Mouse (Mus musculus): ENCODE data around the gene Srp54a. TPM values are rescaled to one million over a fixed set of nuclear protein-coding genes. Genes with fewer than 3 reads are reported as not detected.
"Not testable (repeated sequence)": the region's sequence is repeated elsewhere in the genome, so short reads cannot be mapped to it uniquely, and the experiment has no call there.

Srp54a gene
- 141 and 156 TPM in 2 replicates for polyA plus RNA-seq (2016; fragmentation: Nextera tagmentation; extraction: Ambion mirVana)

- Histone ChIP-seq H3K4me3 (peak within 1 kb of the TSS; percentile 74), H3K27ac (replicated peaks) (peak within 1 kb of the TSS; percentile 86)
- peak; percentile 97 for DNase-seq (ENCODE audit: low spot score)
- not testable (repeated sequence) for H3K9me3 ChIP-seq (replicated peaks); H3K27me3 ChIP-seq (ENCODE audit: low read depth, poor library complexity, severe bottlenecking); H3K36me3 ChIP-seq; H3K4me1 ChIP-seq
- WGBS = under 1% methylated on average over 60 of the region's 60 CpGs
Measured at GRCm38 (mm10) chr12:55079726-55080600, at the start of gene Srp54a, which contains the start of gene 2700097O09Rik. Srp54a (plus strand) TSS chr12:55080262. 2700097O09Rik (minus strand) TSS chr12:55080110.

- no peak overlapping the region for H3K27ac ChIP-seq (replicated peaks)
- H3K27me3 ChIP-seq (ENCODE audit: low read depth, poor library complexity, severe bottlenecking) = no peaks in the 10 kb centered on the region
- H3K9me3 ChIP-seq (replicated peaks) = no peaks in the 10 kb centered on the region
- WGBS = 81% methylated on average over 15 of the region's 15 CpGs
- no peak overlapping the region for H3K4me3 ChIP-seq
- DNase-seq (ENCODE audit: low spot score) = no peak
- peaks cover 20% of the 10 kb centered on the region for H3K36me3 ChIP-seq
- H3K4me1 ChIP-seq = no peaks in the 10 kb centered on the region
Measured at GRCm38 (mm10) chr12:55041011-55041410, 39.1 kb upstream of the Srp54a start.

DNA sequence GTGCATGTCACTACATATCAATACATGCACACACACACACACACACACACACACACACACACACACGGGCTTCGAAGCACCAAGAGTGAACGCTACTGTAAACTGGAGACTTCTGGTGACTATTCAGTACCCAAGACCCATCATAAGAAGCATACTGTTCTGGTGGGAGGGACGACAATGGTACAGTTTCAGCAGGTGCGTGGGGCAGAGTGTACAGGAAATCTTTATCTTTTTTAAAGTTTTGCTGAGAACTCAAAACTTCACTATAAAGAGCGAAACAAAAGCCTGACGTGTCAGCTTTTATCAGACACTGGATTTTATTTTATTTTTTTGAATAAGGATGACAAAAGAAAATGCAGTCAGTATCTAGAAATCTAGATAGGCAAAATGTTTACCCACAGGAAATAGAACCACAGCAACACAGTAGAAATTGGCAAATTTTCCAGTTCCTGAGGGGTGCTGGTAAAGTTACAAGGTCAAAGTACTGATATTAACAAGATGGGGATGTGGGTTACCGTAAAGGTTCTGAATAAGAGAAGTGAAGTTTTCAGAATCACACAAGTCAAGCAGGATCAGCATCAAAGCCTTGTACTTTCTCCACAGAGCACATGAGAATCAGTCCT lies 30.2 kb upstream of the Srp54a start:
- 95% methylated on average over 8 of the region's 8 CpGs for WGBS
- no peak overlapping the region for H3K27ac ChIP-seq (replicated peaks)
- H3K9me3 ChIP-seq (replicated peaks) = no peaks in the 10 kb centered on the region
- peaks cover 36% of the 10 kb centered on the region for H3K36me3 ChIP-seq
- no peaks in the 10 kb centered on the region for H3K27me3 ChIP-seq (ENCODE audit: low read depth, poor library complexity, severe bottlenecking)
- no peaks in the 10 kb centered on the region for H3K4me1 ChIP-seq
- DNase-seq (ENCODE audit: low spot score) = no peak
- no peak overlapping the region for H3K4me3 ChIP-seq

- Histone ChIP-seq H3K4me3 (no peak overlapping the region), H3K27ac (replicated peaks) (no peak overlapping the region), H3K9me3 (replicated peaks) (no peaks in the 10 kb centered on the region), H3K4me1 (no peaks in the 10 kb centered on the region), H3K27me3 (ENCODE audit: low read depth, poor library complexity, severe bottlenecking) (no peaks in the 10 kb centered on the region), H3K36me3 (peaks cover 22% of the 10 kb centered on the region)
- DNase-seq (ENCODE audit: low spot score) = no peak
- WGBS = 91% methylated on average over 8 of the region's 8 CpGs
Measured at GRCm38 (mm10) chr12:55051210-55052173, 28.6 kb upstream of the Srp54a start.

DNA sequence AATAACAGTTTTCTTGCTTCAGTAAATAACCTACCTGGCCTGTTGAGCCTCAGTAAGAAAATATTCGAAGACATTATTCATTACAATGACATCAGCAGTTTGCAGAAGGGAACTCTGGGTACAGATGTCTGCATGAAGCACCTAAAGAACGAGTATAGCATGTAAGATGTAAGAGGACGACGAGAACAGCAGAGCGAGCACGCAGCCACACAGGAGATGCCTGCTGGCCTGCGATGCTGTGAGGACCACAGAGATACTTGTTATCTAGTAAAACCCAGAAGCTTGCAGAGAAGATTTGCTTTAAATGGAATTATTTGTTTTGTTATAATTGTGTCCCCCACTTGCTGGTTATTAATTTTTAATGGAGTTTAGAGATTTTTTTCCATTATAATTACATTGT lies 26.8 kb upstream of the Srp54a start:
- no peaks in the 10 kb centered on the region for H3K4me1 ChIP-seq
- no peaks in the 10 kb centered on the region for H3K9me3 ChIP-seq (replicated peaks)
- DNase-seq (ENCODE audit: low spot score) = no peak
- H3K27me3 ChIP-seq (ENCODE audit: low read depth, poor library complexity, severe bottlenecking) = no peaks in the 10 kb centered on the region
- peaks cover 8% of the 10 kb centered on the region for H3K36me3 ChIP-seq
- 90% methylated on average over 7 of the region's 7 CpGs for WGBS
- no peak overlapping the region for H3K27ac ChIP-seq (replicated peaks)
- H3K4me3 ChIP-seq = no peak overlapping the region

- no peaks in the 10 kb centered on the region for H3K27me3 ChIP-seq (ENCODE audit: low read depth, poor library complexity, severe bottlenecking)
- no peak overlapping the region for H3K27ac ChIP-seq (replicated peaks)
- no peaks in the 10 kb centered on the region for H3K9me3 ChIP-seq (replicated peaks)
- no peaks in the 10 kb centered on the region for H3K4me1 ChIP-seq
- H3K36me3 ChIP-seq = peaks cover 14% of the 10 kb centered on the region
- no peak for DNase-seq (ENCODE audit: low spot score)
- H3K4me3 ChIP-seq = no peak overlapping the region
- WGBS = 92% methylated on average over 2 of the region's 2 CpGs
Measured at GRCm38 (mm10) chr12:55054551-55055241, 25.4 kb upstream of the Srp54a start.

DNA sequence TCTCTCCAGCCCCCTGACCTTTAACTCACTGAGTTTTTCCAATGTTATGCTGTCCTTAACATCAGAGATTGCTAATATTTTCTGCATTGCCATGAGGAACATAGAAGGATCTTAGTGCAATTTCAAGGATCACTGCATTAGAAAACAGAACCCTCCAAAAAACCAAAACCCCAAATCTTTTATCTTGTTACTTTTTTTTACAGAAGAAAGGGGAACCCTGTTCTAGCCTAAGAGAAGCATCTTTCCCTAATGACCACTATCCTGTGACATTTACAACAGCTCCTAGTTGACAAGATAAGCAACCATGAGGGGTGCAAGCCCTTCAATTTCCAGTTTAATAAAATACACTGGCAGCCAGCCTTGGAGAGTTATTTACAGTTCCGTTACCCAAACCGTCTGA lies 23.4 kb upstream of the Srp54a start:
- no peaks in the 10 kb centered on the region for H3K4me1 ChIP-seq
- H3K27me3 ChIP-seq (ENCODE audit: low read depth, poor library complexity, severe bottlenecking) = no peaks in the 10 kb centered on the region
- no peak overlapping the region for H3K27ac ChIP-seq (replicated peaks)
- WGBS = 91% methylated on average over 2 of the region's 2 CpGs
- peaks cover 18% of the 10 kb centered on the region for H3K36me3 ChIP-seq
- H3K9me3 ChIP-seq (replicated peaks) = no peaks in the 10 kb centered on the region
- DNase-seq (ENCODE audit: low spot score) = no peak
- no peak overlapping the region for H3K4me3 ChIP-seq

DNA sequence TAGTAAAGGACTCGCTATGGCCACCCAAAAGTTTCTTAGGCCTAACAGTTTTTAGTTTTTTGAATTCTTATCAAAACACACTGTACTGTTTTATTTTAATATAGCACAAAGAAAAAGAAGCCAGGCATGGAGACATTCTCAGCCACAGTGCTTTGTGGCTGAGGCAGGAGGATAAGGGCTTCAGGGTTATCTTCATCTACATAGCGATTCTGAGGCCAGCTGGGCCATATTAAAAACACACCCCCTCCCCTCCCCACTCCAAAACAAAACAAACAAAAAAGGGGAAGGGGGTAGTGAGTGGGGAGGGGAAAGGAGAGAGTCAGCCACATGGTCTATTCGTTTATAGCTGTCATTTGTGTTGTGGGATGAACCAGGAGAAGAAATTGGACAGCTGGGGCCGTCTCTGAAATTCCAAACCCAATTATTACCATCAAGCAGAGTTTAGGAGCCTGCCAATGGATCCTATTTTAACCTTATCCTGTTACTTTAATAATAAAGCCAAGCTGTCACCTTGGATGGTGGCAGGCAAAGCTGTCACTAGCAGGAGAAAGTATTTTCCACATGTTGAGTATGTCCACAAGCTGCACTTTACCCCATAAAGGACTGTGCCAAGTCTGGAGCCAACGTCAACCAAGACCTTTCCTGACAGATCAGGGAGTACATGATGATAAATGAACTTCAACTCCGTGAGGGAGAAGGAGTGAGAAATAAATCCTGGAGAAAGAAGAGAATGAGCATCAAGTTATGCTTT lies 21.0 kb upstream of the Srp54a start:
- H3K4me3 ChIP-seq = no peak overlapping the region
- H3K27ac ChIP-seq (replicated peaks) = no peak overlapping the region
- H3K36me3 ChIP-seq = peaks cover 15% of the 10 kb centered on the region
- no peak for DNase-seq (ENCODE audit: low spot score)
- no peaks in the 10 kb centered on the region for H3K4me1 ChIP-seq
- no peaks in the 10 kb centered on the region for H3K9me3 ChIP-seq (replicated peaks)
- H3K27me3 ChIP-seq (ENCODE audit: low read depth, poor library complexity, severe bottlenecking) = no peaks in the 10 kb centered on the region
- WGBS = 84% methylated on average over 6 of the region's 6 CpGs

DNA sequence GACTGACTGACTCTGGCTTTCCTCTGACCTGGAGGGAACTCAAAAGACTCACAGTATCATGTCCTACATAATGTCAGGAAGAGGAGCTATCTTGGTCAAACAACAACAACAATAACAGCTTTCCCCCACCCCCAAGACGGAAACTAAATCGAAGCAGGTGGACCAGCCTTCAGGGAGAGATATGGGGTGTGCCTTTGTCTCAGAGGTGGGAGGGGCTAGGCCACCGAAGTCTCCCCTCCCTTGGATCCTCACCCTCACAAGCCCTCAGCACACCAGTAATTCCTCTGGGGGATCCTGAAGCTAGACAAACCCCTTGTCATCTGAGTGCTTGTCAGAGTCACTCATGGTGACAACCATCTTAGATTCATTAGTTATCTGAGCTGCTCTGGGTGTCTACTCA lies 20.2 kb upstream of the Srp54a start:
- DNase-seq (ENCODE audit: low spot score) = no peak
- WGBS = 84% methylated on average over 3 of the region's 3 CpGs
- Histone ChIP-seq H3K27me3 (ENCODE audit: low read depth, poor library complexity, severe bottlenecking) (no peaks in the 10 kb centered on the region), H3K27ac (replicated peaks) (no peak overlapping the region), H3K4me3 (no peak overlapping the region), H3K36me3 (peaks cover 15% of the 10 kb centered on the region), H3K4me1 (no peaks in the 10 kb centered on the region), H3K9me3 (replicated peaks) (no peaks in the 10 kb centered on the region)

GRCm38 (mm10) chr12:55060212-55060898 lies 19.7 kb upstream of the Srp54a start:
- no peak for DNase-seq (ENCODE audit: low spot score)
- no peaks in the 10 kb centered on the region for H3K9me3 ChIP-seq (replicated peaks)
- H3K27me3 ChIP-seq (ENCODE audit: low read depth, poor library complexity, severe bottlenecking) = no peaks in the 10 kb centered on the region
- H3K4me1 ChIP-seq = no peaks in the 10 kb centered on the region
- peaks cover 15% of the 10 kb centered on the region for H3K36me3 ChIP-seq
- WGBS = 87% methylated on average over 6 of the region's 6 CpGs
- no peak overlapping the region for H3K27ac ChIP-seq (replicated peaks)
- H3K4me3 ChIP-seq = no peak overlapping the region

GRCm38 (mm10) chr12:55061006-55061405 lies 19.1 kb upstream of the Srp54a start:
- DNase-seq (ENCODE audit: low spot score) = no peak
- H3K27me3 ChIP-seq (ENCODE audit: low read depth, poor library complexity, severe bottlenecking) = no peaks in the 10 kb centered on the region
- 87% methylated on average over 10 of the region's 10 CpGs for WGBS
- H3K4me3 ChIP-seq = no peak overlapping the region
- H3K4me1 ChIP-seq = no peaks in the 10 kb centered on the region
- H3K9me3 ChIP-seq (replicated peaks) = no peaks in the 10 kb centered on the region
- peaks cover 15% of the 10 kb centered on the region for H3K36me3 ChIP-seq
- no peak overlapping the region for H3K27ac ChIP-seq (replicated peaks)
